Mouse (Mus musculus) E14TG2a.4 (cell line): ENCODE measurements around the gene Ugt1a5.
"Not testable (repeated sequence)": the region's sequence is repeated elsewhere in the genome, so short reads cannot be mapped to it uniquely, and the experiment has no call there.

Source experiments
- CTCF ChIP-seq: conservative IDR thresholded peaks from 2 replicates; pipeline ENCODE4 v1.5.1; 2014; ENCODE audit warnings: low read length
- NANOG ChIP-seq: IDR thresholded peaks from 2 replicates; pipeline ENCODE4 v1.6.1; 2014; ENCODE audit warnings: borderline replicate concordance, low read length, mixed read lengths
- POU5F1 ChIP-seq: IDR thresholded peaks from 2 replicates; pipeline ENCODE4 v1.6.1; 2014; ENCODE audit warnings: low read length, borderline replicate concordance

- not testable (repeated sequence) for TF ChIP-seq CTCF, POU5F1, NANOG
Observed at GRCm38 (mm10) chr1:88140492-88140891, 25.3 kb upstream of the Ugt1a5 start.
